Mouse (Mus musculus): ENCODE results near the gene Gck.
A peak's percentile ranks its signal among the peaks of the same experiment; 100 is the strongest.

The Gck gene

DNA sequence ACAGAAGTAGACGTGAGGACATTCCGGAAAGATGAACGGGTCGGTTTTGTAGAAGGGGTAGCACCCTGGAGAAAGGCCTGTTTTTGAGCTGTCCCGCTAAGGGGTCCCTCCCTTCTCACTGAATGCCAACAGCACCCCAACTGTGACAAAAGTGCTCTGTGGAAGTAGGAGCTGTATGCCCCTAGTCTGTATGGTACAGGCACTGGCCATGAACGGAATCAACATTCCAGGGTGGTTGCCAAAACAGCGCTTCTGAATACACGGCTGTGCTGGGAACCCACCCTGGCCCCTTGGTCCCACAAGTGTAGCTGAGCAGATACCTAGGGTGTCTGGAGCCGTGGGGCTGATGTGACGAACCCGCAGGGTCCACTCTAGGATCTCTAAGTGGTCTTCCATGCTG, 77.2 kb downstream of the Gck start:
- DNase-seq: peak; percentile 12

DNA sequence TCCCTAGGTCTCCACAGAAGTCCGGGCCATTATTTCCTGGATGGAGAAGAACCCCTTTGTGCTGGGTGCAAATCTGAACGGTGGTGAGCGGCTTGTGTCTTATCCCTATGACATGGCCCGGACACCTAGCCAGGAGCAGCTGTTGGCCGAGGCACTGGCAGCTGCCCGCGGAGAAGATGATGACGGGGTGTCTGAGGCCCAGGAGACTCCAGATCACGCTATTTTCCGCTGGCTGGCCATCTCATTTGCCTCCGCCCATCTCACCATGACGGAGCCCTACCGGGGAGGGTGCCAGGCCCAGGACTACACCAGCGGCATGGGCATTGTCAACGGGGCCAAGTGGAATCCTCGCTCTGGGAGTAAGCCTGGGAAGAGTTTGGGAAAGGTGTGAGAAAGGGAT, 79.8 kb downstream of the Gck start:
- no peak for DNase-seq

DNA sequence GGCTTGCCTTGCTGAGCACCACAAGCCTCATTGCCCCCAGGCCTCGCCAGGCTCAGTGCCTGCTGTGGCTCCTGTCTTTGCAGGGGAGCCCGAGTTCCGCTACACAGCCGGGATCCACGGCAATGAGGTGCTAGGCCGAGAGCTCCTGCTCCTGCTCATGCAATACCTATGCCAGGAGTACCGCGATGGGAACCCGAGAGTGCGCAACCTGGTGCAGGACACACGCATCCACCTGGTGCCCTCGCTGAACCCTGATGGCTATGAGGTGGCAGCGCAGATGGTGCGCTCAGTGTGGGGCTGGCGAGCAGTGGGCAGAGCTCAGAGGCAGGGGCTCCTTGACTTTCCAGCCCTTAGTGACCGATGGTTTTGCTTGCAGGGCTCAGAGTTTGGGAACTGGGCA, 80.5 kb downstream of the Gck start:
- peak; percentile 50 for DNase-seq

DNA sequence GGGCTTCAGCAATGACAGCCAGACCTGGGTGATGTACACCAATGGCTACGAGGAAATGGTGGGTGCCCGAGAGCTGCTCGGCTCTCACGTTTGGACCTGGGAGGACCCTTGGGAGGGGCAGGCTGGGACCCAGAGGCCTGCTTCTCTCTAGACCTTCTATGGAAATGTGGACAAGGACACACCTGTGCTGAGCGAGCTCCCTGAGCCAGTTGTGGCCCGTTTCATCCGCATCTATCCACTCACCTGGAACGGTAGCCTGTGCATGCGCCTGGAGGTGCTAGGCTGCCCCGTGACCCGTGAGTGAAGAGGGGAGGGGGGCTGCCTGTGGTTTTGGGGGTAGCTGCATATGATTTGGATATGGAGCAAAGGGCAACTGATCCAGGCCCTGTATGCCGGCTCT, 81.6 kb downstream of the Gck start:
- no peak for DNase-seq

DNA sequence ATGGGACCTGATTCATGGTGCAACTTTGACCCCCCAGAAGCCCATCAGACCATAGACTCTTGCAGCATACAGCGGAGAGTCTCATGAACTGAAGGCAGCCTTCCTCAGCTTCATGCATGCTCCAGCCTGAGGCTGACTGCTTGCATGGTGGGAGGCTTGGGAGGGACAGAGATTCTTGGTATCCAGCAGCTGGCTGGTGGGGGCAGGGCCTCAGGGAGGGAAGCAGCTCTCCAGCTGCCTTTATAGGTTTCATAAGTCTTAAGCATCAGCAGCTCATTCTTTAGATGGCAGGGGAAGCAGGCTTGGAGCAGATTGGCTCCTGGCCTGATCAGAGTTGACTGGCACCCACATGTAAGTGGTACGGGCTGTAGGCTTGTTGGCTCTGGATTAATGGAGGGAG, 82.7 kb downstream of the Gck start:
- no peak for DNase-seq

DNA sequence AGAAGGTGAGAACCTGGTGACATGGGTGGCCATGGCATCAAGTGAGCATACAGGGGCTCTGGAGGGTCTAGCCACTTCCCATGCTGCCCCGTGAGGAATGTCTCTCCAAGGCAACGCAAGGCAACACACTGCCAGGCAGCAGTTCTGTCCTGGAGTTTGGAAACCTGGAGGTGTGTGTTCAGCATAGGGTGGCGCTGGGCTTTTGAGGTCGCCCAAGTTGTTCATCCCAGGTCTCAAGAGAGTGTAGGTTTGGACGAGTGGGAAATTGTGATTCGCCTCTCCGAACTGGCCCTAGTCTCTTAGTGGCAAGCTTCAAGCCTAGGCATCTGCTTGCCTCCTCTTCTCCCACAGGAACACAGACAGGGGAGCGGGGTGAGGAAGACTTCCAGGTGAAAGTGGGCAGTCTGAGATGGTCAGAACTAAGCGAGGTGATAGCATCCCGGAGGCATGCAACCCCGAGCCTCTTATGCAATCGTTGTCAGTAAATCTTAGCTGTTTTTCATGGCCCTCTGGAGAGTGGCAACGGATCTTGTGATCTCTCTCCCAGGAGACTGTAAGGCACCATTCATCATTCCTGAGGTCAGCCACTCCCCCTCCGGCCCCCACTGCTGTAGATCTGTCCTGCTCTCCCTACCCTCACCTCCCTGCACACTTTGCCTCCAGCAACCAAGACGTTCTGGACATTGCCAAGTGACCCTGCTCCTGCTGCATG, 87.3 kb downstream of the Gck start:
- DNase-seq: no peak

DNA sequence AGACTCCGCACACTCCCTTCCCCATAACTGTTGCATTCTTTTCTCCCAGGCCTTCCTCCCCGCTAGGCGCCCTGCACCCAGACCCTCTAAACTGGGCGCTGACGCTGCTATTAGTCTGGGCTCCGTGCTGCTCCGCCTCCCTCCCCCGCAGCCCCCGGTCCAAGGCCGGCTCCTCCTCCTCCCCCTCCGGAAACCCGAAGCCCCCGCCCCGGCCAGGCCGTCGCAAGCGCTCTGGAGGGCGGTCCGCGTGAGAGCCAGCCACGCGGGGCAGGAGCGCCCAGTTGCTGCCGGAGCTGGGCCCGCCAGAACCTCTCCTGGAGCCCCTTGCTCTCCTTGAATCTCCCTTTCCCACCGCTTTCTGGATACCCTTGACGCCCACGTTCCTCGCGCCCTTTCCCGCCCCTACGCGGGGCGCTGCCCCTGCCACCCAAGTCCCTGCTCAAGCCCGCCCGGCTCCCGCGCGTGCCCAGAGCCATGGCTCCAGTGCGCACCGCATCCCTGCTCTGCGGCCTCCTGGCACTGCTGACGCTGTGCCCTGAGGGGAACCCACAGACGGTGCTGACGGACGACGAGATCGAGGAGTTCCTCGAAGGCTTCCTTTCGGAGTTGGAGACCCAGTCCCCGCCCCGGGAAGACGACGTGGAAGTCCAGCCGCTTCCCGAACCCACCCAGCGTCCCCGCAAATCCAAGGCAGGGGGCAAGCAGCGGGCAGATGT, 88.0 kb downstream of the Gck start, which contains the start of gene Aebp1:
Gene Aebp1 (plus strand): TSS at position 270 of the 716 bp plus-strand sequence.
- no peak for DNase-seq

DNA sequence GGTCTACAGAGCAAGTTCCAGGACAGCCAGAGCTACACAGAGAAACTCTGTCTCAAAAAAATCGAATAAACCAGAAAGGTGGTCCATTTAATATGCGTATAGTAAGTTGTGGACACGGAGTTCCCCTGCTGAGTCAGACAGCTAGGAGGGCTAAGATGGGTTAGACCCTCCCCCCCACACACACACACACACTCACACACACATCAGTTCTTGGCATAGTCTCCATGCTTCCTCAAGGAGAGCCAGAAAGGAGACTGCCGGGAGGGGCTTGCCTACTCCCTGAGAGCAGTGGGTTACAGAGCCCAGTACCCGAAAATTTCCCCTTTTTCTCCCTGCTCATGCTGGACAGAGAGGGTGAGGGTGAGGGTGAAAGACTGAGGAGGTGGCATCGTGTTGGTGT, 89.2 kb downstream of the Gck start:
- DNase-seq: no peak

DNA sequence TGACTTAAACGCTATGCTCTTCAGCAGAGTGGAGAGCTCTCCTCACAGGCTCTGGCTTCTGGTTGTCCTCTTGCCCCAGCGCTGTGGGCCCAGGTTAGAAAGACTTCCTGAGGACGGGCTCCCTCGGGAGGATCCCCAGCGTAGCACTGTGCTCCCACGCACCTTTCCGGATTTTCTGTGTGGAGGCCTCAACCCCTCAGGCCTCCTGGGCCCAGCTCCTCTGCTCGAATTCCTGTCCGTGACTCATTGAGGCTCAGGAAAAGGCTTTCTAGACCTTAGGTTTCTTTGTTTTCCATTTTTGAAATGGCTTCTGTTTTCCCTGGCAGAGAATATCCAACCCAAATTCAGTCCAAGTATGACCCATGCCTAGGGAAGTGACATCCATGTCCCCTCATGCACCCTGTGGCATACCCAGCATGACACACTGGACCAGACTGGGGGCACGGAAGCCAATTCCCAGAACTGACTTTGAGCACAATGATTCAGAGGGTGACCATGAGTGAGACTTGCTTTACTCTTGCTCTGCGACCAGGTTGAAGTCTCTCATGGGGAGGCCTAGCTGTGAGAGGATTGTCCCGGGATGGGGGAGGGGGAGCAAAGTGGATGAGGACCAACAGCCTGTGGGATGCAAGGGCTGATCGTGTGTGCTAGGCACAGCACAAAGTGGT, 89.9 kb downstream of the Gck start:
- DNase-seq: no peak

DNA sequence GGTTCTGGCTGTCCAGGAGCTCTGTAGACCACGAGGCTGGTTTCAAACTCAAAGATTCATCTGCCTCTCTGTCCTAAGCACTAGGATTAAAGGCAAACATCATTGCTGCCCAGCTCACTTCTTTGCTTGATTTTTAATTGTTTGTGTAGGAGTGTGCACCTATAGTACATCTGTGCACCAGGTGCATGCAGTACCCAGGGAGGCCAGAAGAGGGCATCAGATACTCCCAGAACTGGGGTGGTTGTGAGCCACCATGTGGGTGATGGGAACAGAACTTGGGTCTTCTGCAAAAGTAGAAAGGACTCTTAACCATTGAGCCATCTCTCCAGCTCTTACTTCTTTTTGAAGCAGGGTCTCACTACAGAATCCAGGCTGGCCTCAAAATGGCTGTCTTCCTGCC, 91.2 kb downstream of the Gck start:
- no peak for DNase-seq

DNA sequence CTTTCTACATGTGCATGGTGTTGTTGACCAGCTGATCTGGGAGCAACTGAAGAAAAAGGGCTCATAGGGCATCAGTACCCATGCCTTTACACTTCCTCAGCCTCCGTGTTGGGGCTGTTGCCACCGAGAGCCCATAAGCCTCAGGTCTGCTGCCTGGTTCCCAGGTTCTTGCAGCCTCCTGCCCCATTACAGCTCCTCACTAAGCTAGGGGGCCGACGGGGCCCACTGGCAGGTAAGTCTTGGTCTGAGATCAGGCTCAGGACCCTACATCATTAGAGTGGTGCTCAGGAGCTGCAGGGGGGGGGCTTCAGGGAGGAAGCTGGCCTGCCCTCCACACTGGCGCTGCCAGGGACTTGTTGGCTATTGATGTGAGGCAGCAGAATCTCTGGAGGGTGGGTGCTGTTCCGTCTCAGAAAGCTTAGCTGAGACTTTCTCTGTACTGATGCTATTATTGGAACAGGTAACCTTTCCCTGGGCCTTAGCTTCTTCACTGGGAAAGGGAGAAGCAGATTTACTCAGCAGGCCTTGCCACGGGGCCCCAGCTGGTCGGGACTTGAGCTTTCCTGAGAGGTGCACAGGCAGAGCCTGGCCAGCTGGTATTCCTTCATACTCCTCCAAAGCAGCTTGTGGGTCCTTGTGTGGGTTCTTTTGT, 93.3 kb downstream of the Gck start:
- DNase-seq: no peak

DNA sequence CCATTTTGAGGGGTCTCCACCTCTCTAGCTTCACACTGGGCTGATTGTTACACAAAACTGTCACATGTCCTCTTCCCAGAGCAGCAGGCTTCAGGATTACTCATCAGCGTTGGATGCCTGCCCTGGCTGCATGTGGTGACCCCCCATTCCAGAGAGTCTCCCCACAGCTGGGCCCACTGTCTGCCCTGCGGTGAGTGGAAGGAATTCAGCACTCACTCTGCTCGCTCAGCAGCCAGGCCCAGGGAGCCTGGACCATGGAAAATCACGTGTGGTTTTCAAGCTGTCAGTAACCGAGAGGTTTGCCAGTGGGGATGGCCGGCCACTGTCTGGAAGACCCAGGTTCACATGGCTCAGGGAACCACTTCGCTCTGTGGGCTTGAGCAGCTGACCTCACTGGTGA, 94.0 kb downstream of the Gck start:
- DNase-seq: no peak

DNA sequence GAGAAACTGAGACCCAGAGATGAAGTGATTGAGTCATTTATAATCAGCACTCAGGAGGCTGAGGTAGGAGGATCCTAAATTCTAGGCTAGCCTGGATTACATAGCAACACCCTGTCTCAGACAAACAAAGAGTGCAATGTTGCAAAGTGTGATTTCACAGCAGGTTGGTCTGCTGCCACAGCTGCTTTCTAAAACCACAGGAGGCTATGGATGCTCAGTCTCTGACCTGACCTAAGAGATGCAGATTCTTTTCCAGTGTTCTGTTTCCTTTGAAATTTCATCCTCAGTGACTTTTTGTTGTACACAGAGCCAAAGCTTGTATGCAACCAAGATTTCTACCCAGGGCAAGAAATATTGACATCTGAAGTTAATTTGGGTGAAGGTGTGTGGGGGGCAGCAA, 94.4 kb downstream of the Gck start:
- DNase-seq: no peak

DNA sequence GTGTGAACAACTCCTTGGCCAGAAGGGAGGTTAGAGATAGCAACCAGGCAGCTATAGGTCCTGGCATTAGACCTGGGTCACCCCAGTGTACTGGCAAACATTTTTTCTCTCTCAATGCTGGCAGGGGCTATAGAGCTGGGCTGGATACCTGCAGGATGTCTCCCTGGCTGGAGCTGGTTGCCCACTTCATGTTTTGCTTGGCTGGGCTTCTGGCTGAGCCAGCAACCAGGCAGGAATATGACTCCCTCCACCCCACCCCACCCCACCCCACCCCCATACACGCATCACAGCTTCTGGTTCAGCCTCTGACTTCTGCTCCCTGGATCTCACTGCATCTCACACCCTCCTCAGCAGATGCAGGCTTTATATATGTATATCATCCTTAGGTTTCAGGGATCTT, 97.6 kb downstream of the Gck start:
- DNase-seq: no peak

DNA sequence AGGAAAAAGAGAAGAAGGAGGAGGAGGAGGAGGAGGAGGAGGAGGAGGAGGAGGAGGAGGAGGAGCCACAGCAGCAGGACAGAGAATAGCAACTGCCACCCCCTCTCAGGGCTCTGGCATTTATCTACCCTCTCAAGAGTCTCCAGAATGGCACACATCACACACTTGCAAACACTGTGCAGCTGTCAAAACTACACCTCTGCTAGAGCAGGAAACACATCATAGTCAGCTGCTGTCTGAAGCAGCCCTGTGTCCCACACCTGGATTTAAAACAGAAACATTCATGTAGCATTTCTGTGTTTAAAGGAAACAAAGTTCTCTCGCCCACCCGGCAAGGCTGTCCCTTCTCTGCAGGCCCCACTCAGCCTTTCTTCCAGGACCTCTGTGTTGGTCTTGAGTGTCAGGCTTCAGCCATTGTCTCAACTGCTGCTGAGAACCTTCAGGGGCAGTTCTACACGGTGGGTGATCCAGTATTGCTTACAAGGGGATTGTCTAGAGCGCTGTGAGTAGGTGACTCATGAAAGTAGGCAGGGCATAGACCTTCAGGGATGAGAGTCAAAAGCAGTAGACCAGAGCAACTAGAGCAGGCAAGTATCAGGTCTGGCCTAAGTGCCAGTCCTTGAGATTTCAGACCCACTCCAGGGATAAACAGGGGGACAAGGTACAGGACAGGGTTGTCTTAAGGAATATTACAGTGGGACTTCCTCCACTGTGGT, 98.7 kb downstream of the Gck start:
- no peak for DNase-seq

Measured in cerebellum, adult 11-12 months (tissue).